In genomic region chr9:116332485-116333118, GRCm38 (mm10) we compare ENCODE assay signal across 26 mouse cellular contexts.
DNase-seq lines count a peak whose midpoint lies in the region; ATAC-seq and TF ChIP-seq lines count a peak whose summit lies in the region.
"Had no signal": no experiment of that assay in that cellular context is flagged by ENCODE, and none has a peak within 500 bp of the region (broad histone marks: within the 10 kb centered on the region; RNA-seq: fewer than 3 reads in every experiment).

No protein-coding gene starts in this region.

- H3K79me2 ChIP-seq in CH12.LX (replicated peaks; ENCODE audit: control insufficient read depth, extremely low read depth, insufficient read depth, poor library complexity, severe bottlenecking) = no peaks in the 10 kb centered on the region

- no peak for TF ChIP-seq POLR2A in CH12.LX (IDR thresholded peaks at IDR 0.05; ENCODE audit: low read depth, low read length)

- no peak for DNase-seq in heart, adult 9 months (ENCODE audit: low spot score in 2 of 2)
- no peak for DNase-seq in CH12.LX (ENCODE audit: extremely low read depth)
- peak; percentile 25 for DNase-seq in forelimb bud, embryonic 11.5 days (ENCODE audit: low read depth, low spot score)
- no peak for DNase-seq in gastrocnemius, adult 2 months
- no peak for DNase-seq in hindbrain, postnatal 0 days (ENCODE audit: low spot score)
- DNase-seq in stomach, postnatal 0 days (ENCODE audit: low spot score) = no peak
- DNase-seq: adrenal gland, adult 8-10 months; adrenal gland, postnatal 14 days; adrenal gland, postnatal 36 days; cerebellum, adult 11 months; cerebellum, adult 18-20 months; cerebellum, adult 8-10 months; cerebellum, adult 9-11 months; cerebellum, postnatal 14 days; cerebellum, postnatal 36 days; embryo, embryonic 11 days; forebrain, postnatal 0 days had no signal

- dilution Hi-C loops in CH12.LX (cut with MboI; ENCODE audit: extremely low pct_ligation_motif_present, extremely low pct_unique_long_range_greater_than_20kb, low sequenced_read_pairs) = no loop called here

- 0 out of 2 replicates have a peak, but pooled peaks have one; percentile 19 for ATAC-seq in heart, embryonic 13.5 days (ENCODE audit: extremely low read depth, insufficient number of reproducible peaks, low FRiP score, low TSS enrichment)
- ATAC-seq in hindbrain, postnatal 0 days = no peak
- no peak for ATAC-seq in stomach, postnatal 0 days (ENCODE audit: low FRiP score, low TSS enrichment)
- ATAC-seq: activated CD4-positive, CD25-positive, alpha-beta regulatory T cell, adult 4 months; forebrain, embryonic 13.5 days; forebrain, embryonic 15.5 days; forebrain, postnatal 0 days; Patski had no signal

- no peaks in the 10 kb centered on the region for H3K9me3 ChIP-seq in heart, embryonic 13.5 days
- H3K9me3 ChIP-seq in CH12.LX (replicated peaks; ENCODE audit: low read length) = no peaks in the 10 kb centered on the region
- no peaks in the 10 kb centered on the region for H3K9me3 ChIP-seq in hindbrain, postnatal 0 days (ENCODE audit: low read length)
- H3K9me3 ChIP-seq in stomach, postnatal 0 days (ENCODE audit: control insufficient read depth, low read length) = no peaks in the 10 kb centered on the region
- H3K9me3 ChIP-seq: embryonic facial prominence, embryonic 13.5 days; embryonic facial prominence, embryonic 15.5 days; forebrain, embryonic 13.5 days; forebrain, embryonic 15.5 days had no signal

- in situ Hi-C loops in CH12.LX (cut with MboI; ENCODE audit: low pct_ligation_motif_present, low pct_unique_long_range_greater_than_20kb, low sequenced_read_pairs) = loop anchor here (5.0 kb wide), 1 partner anchor 35 kb away; no protein-coding TSS in a partner anchor

- no peak; the same call in 1 of the 2 replicates for TF ChIP-seq EP300 in CH12.LX (IDR thresholded peaks at IDR 0.05; ENCODE audit: low read length)
- TF ChIP-seq EP300 in stomach, postnatal 0 days (optimal IDR thresholded peaks at IDR 0.05) = no peak

- no peak overlapping the region for H3K4me2 ChIP-seq in heart, embryonic 13.5 days
- peak overlapping the region; percentile 11; the same call in 1 of the 2 replicates for H3K4me2 ChIP-seq in CH12.LX (ENCODE audit: insufficient read depth, low read depth, poor library complexity, severe bottlenecking)
- no peak overlapping the region for H3K4me2 ChIP-seq in hindbrain, postnatal 0 days (ENCODE audit: low read depth, low read length)
- H3K4me2 ChIP-seq in stomach, postnatal 0 days (replicated peaks; ENCODE audit: low read depth) = no peak overlapping the region
- H3K4me2 ChIP-seq: embryonic facial prominence, embryonic 13.5 days; embryonic facial prominence, embryonic 15.5 days; forebrain, embryonic 13.5 days; forebrain, embryonic 15.5 days had no signal

- H3K4me1 ChIP-seq in heart, embryonic 13.5 days = peaks cover 8% of the 10 kb centered on the region
- H3K4me1 ChIP-seq in CH12.LX (ENCODE audit: control insufficient read depth in 1 of 2, insufficient read depth in 2 of 2) = peaks cover 28 to 74% of the 10 kb centered on the region in 2 experiments
- H3K4me1 ChIP-seq in brown adipose tissue, adult 24 weeks (ENCODE audit: control insufficient read depth, insufficient read depth, insufficient read length, low read length) = peaks cover 39% of the 10 kb centered on the region
- H3K4me1 ChIP-seq in hindbrain, postnatal 0 days (ENCODE audit: insufficient read depth, low read length) = no peaks in the 10 kb centered on the region; the same call in 1 of the 2 replicates
- H3K4me1 ChIP-seq in stomach, postnatal 0 days (replicated peaks; ENCODE audit: control insufficient read depth, insufficient read depth) = no peaks in the 10 kb centered on the region
- H3K4me1 ChIP-seq: forebrain, embryonic 13.5 days; forebrain, embryonic 15.5 days had no signal

- no peak overlapping the region for H3K9ac ChIP-seq in heart, embryonic 13.5 days
- H3K9ac ChIP-seq in CH12.LX (ENCODE audit: insufficient read depth, low read depth) = no peak overlapping the region
- no peak overlapping the region for H3K9ac ChIP-seq in hindbrain, postnatal 0 days (replicated peaks; ENCODE audit: low read length)
- H3K9ac ChIP-seq in stomach, postnatal 0 days (ENCODE audit: low read length) = no peak overlapping the region
- H3K9ac ChIP-seq: embryonic facial prominence, embryonic 13.5 days; embryonic facial prominence, embryonic 15.5 days; forebrain, embryonic 13.5 days; forebrain, embryonic 15.5 days; forebrain, postnatal 0 days had no signal

- intact Hi-C loops in gastrocnemius, adult 2 months (cut with DNase I) = no loop called here

- 85% methylated on average over 5 of the region's 5 CpGs for WGBS in heart, embryonic 13.5 days
- WGBS in hindbrain, postnatal 0 days = 98% methylated on average over 5 of the region's 5 CpGs
- WGBS in stomach, postnatal 0 days = 85% methylated on average over 5 of the region's 5 CpGs

- no peak overlapping the region for H3K27ac ChIP-seq in heart, embryonic 13.5 days (replicated peaks)
- H3K27ac ChIP-seq in CH12.LX (ENCODE audit: insufficient read depth, low read depth) = no peak overlapping the region
- peak overlapping the region; percentile 16; the same call in 1 of the 2 replicates for H3K27ac ChIP-seq in brown adipose tissue, adult 24 weeks (replicated peaks; ENCODE audit: low read depth, low read length)
- no peak overlapping the region for H3K27ac ChIP-seq in gastrocnemius, adult 2 months
- no peak overlapping the region for H3K27ac ChIP-seq in hindbrain, postnatal 0 days
- H3K27ac ChIP-seq in stomach, postnatal 0 days (replicated peaks) = no peak overlapping the region
- H3K27ac ChIP-seq: embryonic facial prominence, embryonic 13.5 days; embryonic facial prominence, embryonic 15.5 days; forebrain, embryonic 13.5 days; forebrain, embryonic 15.5 days had no signal

- no peak for TF ChIP-seq RAD21 in CH12.LX (IDR thresholded peaks at IDR 0.05; ENCODE audit: low read depth, low read length)

- 0 out of 2 replicates have a peak, but pooled peaks cover 4% of the 10 kb centered on the region for H3K27me3 ChIP-seq in heart, embryonic 13.5 days (replicated peaks)
- no peaks in the 10 kb centered on the region for H3K27me3 ChIP-seq in CH12.LX (replicated peaks)
- no peaks in the 10 kb centered on the region for H3K27me3 ChIP-seq in hindbrain, postnatal 0 days (ENCODE audit: insufficient read depth, low read length)
- H3K27me3 ChIP-seq in stomach, postnatal 0 days (ENCODE audit: control insufficient read depth, insufficient read depth, low read length) = no peaks in the 10 kb centered on the region
- H3K27me3 ChIP-seq: embryonic facial prominence, embryonic 13.5 days; embryonic facial prominence, embryonic 15.5 days; forebrain, embryonic 13.5 days; forebrain, embryonic 15.5 days; Patski had no signal

- no peak for TF ChIP-seq CTCF in CH12.LX (conservative IDR thresholded peaks at IDR 0.05 in 1 of 2, IDR thresholded peaks at IDR 0.05 in 1 of 2; ENCODE audit: low read depth in 2 of 2, low read length in 2 of 2)
- no peak for TF ChIP-seq CTCF in gastrocnemius, adult 2 months (IDR thresholded peaks at IDR 0.05)
- no peak for TF ChIP-seq CTCF in hindbrain, postnatal 0 days (IDR thresholded peaks at IDR 0.05; ENCODE audit: low read depth)
- no peak for TF ChIP-seq CTCF in stomach, postnatal 0 days (IDR thresholded peaks at IDR 0.05; ENCODE audit: low read depth)

- H3K36me3 ChIP-seq in heart, embryonic 13.5 days = no peaks in the 10 kb centered on the region
- H3K36me3 ChIP-seq in CH12.LX (replicated peaks in 1 of 2; ENCODE audit: control insufficient read depth in 1 of 2, insufficient read depth in 1 of 2, low read length in 1 of 2) = no peaks in the 10 kb centered on the region
- H3K36me3 ChIP-seq in hindbrain, postnatal 0 days (ENCODE audit: insufficient read depth, low read length) = no peaks in the 10 kb centered on the region
- H3K36me3 ChIP-seq in stomach, postnatal 0 days (ENCODE audit: control insufficient read depth, insufficient read depth, low read length) = no peaks in the 10 kb centered on the region
- H3K36me3 ChIP-seq: embryonic facial prominence, embryonic 13.5 days; embryonic facial prominence, embryonic 15.5 days; forebrain, embryonic 15.5 days; G1E had no signal

- no peak overlapping the region for H3K4me3 ChIP-seq in heart, embryonic 13.5 days
- H3K4me3 ChIP-seq in CH12.LX (replicated peaks in 1 of 3; ENCODE audit: low read depth in 2 of 3, low read length in 2 of 3, poor library complexity in 1 of 3) = no peak overlapping the region
- H3K4me3 ChIP-seq in brown adipose tissue, adult 24 weeks (ENCODE audit: insufficient read depth, low read depth, low read length) = no peak overlapping the region
- no peak overlapping the region for H3K4me3 ChIP-seq in gastrocnemius, adult 2 months
- H3K4me3 ChIP-seq in hindbrain, postnatal 0 days (ENCODE audit: low read length) = no peak overlapping the region
- H3K4me3 ChIP-seq in stomach, postnatal 0 days (ENCODE audit: low read depth, low read length) = no peak overlapping the region
- H3K4me3 ChIP-seq: embryonic facial prominence, embryonic 13.5 days; embryonic facial prominence, embryonic 15.5 days; forebrain, embryonic 13.5 days; forebrain, embryonic 15.5 days had no signal

TF ChIP-seq in CH12.LX, 34 proteins besides CTCF, POLR2A, EP300 and RAD21 (continues in another document):
- TF ChIP-seq MEF2A (IDR thresholded peaks at IDR 0.05; ENCODE audit: borderline replicate concordance, low read depth, low read length) = peak; percentile 69; the same call in 1 of the 2 replicates
- TF ChIP-seq UBTF (IDR thresholded peaks at IDR 0.05; ENCODE audit: low read depth, low read length) = no peak
- no peak for TF ChIP-seq SMC3 (IDR thresholded peaks at IDR 0.05; ENCODE audit: low read depth, low read length)
- TF ChIP-seq ZNF384 (IDR thresholded peaks at IDR 0.05; ENCODE audit: low read depth, low read length) = peak; percentile 59
- TF ChIP-seq ZC3H11A (IDR thresholded peaks at IDR 0.05; ENCODE audit: low read depth, low read length) = no peak
- peak; percentile 15; the same call in 1 of the 2 replicates for TF ChIP-seq MAFK (IDR thresholded peaks at IDR 0.05; ENCODE audit: insufficient replicate concordance, low read length)
- no peak for TF ChIP-seq E2F4 (IDR thresholded peaks at IDR 0.05; ENCODE audit: insufficient replicate concordance, low read depth, low read length)
- TF ChIP-seq BHLHE40 (IDR thresholded peaks at IDR 0.05; ENCODE audit: low read depth, low read length) = peak; percentile 60
- TF ChIP-seq IRF4 (IDR thresholded peaks at IDR 0.05; ENCODE audit: low read depth, low read length) = peak; percentile 83
- no peak for TF ChIP-seq MAX (IDR thresholded peaks at IDR 0.05; ENCODE audit: low read length)
- TF ChIP-seq JUN (IDR thresholded peaks at IDR 0.05; ENCODE audit: insufficient read depth, low read depth, low read length) = peak; percentile 28; the same call in 1 of the 2 replicates
- TF ChIP-seq TBP (conservative IDR thresholded peaks at IDR 0.05; ENCODE audit: low read depth, low read length) = no peak
- no peak for TF ChIP-seq MYC (IDR thresholded peaks at IDR 0.05; ENCODE audit: low read depth, low read length)
- TF ChIP-seq NELFE (IDR thresholded peaks at IDR 0.05; ENCODE audit: low read depth, low read length) = no peak; the same call in 1 of the 2 replicates
- TF ChIP-seq USF1 (IDR thresholded peaks at IDR 0.05; ENCODE audit: low read depth, low read length) = no peak
- no peak for TF ChIP-seq GABPA (IDR thresholded peaks at IDR 0.05; ENCODE audit: insufficient replicate concordance, low read depth, low read length)
